Mouse (Mus musculus) fat pad, adult 2 months (tissue): ENCODE data around the gene Pcbp2.

Experiments used
- DNase-seq: peaks from one replicate; pipeline ENCODE4 v3.0.0-alpha.2; 2011; ENCODE audit warnings: low read depth, low spot score; ENCODE audit errors: extremely low read depth

Gene Pcbp2

DNA sequence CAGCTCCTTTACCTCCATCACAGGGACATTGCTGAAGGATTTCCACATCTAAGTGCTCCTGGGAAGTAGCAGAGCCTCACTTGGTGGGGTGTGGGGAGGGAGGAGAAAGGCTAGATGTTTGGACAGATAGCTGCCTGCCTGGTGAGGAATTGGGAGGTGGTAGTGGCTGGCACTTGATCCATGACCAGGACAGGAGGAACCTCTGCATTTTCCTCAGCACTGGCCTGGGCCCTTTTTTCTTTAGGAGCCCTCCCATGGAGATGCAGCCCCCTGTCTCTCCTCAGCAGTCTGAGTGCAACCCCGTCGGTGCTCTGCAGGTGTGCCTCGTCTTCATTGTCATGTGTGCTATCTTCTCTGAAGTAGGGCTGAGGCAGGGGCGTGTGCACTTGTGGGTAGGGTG lies 51.1 kb downstream of the Pcbp2 start:
- no peak for DNase-seq

- DNase-seq: no peak
Observed at GRCm38 (mm10) chr15:102524892-102525485, 54.6 kb downstream of the Pcbp2 start, which contains the start of gene Npff. Npff (minus strand) TSS chr15:102524942.

GRCm38 (mm10) chr15:102526111-102527002 lies 56.0 kb downstream of the Pcbp2 start:
- DNase-seq: no peak

DNA sequence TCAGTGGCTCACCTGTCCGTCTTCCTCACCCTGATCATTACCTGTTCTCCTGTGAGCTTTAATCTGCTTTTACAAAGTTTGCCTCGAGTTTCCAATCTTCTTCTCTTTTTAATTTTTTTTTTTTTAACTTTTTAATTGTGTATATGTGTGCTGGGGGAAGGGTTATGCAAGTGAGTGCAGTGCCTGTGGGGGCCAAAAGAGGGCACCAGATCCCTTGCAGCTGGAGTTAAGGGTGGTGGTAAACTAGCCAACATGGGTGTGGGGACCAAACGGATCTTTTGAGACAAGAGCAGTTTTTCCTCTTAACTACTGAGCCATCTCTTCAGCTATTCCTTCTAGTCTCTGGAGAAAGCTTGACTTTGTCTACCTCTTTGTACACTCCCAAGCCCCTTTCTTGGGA lies 57.6 kb downstream of the Pcbp2 start:
- no peak for DNase-seq

- no peak for DNase-seq
Observed at GRCm38 (mm10) chr15:102528396-102528795, 58.1 kb downstream of the Pcbp2 start.

- no peak for DNase-seq
Observed at GRCm38 (mm10) chr15:102530566-102530965, 60.2 kb downstream of the Pcbp2 start.

- no peak for DNase-seq
Observed at GRCm38 (mm10) chr15:102531586-102531985, 61.2 kb downstream of the Pcbp2 start.

DNA sequence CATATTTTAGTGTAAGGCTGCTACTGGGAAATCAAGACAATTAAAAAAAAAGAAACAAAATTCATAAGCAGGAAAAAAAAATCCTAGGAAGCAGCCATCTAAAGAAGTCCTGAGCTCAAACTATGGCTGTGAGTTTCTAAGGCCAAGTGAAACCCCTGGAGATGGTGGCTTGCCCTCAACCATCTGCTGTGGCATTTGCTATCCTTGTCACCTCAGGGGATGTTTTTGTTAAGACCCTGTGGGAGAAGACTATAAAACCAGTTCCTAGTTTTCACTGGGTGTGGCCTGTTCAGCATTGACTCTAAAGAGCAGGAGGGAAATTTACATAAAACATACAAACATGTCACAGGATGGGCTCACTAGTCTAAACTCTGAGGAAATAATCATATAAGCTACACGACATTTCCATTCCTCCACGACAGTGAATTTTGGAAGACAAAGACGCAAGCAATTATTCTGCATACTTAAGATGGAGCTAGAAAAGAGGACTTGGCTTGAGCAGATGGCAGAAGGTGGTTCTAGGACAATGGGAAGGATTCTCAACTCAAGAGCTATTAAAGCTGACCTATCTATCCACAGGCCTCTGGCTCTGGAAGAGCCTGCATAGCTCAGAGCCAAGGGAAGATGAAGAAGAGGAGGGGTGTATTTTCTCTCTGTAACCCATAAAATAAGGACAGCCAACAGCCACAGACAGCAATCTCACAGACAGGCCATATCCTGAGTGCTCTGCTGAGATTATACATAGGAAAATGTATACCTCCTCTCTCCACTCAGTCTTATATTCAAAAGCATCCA lies 62.0 kb downstream of the Pcbp2 start:
- no peak for DNase-seq

DNA sequence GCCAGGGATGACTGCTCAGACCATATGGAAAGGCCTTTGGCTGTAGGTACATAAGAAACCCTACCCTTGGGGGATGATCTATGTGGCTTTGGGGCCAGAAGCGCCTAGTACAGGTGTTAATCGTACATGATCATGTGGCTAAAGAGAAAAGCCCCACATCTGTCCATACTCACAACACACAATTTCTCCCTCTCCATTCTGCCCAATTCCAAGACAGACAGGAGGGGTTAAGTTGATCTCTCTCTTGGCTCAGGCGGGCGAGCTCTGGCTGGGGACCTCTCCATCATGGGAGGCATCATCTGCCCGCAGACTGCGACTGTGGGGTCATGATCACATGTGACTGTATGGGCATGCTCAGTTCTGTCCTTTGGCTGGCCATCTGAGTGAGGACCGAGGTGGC lies 63.6 kb downstream of the Pcbp2 start:
- DNase-seq: no peak

DNA sequence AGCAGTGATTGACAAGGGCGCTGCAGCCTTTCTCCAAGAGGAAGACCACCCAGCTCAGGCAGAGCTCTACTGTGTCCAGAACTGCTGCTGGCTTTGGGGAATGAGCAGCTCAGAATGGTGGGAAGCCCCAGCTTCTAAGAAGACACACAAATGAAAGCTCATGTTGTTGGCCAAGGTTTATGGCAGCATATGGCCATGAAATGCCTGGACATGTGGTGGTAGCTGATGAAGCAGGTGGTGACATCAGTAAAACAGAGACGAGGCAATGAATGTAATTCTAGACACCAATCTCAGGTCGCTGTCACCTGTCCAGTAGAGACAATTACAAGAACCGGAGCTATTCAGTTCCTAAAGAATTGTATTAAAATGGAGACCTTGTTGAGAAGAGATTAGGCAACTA lies 74.5 kb downstream of the Pcbp2 start:
- no peak for DNase-seq

DNA sequence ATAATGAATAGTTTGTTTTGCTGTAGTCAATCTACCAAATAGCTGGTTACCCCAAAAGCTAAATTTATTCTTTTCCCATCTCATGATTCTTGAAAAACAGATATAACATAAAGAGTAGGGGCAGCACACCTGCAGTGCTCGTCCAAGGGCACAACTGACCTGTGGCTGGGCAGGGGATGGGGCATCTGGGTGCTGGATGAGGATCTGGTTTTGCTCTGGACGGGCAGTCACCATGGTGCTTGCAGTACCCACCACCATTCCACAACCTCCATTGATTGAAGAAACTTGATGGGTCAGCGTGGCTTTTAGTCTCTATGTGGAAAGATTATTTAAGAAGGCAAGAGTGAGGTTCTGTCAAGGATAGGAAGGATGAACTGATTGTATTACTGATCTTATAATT lies 75.9 kb downstream of the Pcbp2 start:
- no peak for DNase-seq

DNA sequence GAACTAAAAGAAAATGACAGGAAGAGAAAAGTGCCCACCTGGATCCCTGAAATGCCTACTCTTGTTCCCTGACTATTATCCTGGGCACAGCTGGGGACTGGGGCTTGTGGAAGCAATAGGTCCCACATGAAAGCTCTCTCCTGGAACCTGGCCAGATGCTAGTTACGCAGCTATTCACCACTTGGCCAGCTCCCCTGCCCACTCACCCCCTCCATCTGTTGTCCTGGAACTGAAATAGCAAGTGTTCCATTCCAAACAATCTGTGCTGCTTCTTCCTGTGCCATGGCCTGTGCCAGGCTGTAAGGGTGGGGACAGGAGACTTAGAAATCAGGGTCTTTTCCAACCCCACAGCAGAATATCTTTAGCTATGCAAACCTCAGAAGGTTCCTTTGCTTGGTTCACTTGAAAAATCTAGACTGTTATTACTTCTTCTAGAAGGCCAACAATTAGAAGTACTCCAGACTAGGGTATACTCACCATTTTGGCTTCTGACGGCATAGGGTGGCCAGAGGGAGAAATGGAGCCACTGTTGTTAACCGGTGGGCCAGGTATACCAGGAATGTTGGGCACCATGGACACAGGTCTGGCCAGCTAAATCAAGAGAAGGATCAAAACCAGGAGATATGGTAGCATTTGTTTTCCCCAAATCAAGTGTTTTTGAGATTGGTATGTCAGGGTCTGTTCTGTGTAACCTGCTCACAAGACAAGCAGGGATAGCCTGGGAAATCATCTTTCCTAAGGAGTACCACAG lies 76.5 kb downstream of the Pcbp2 start:
- DNase-seq: no peak

DNA sequence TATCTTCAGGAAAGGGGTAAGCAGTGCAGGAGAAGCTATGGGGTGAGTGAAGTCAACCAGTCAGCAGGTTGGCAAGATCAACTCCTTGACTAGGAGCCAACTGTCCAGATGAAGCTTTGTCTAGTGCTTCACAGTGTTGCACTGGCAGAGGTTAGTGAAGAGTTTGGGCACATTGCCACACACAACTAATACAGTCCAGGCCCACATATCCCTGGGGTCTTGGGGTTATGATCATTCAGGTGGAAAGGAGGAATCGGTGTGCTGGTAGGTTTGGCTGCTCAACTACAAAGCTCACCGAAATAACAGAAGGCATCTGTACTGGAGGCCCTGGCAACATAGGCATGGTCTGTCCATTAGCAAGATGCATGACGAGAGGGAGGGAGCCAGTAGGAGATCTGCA lies 77.1 kb downstream of the Pcbp2 start:
- DNase-seq: no peak
